Mouse (Mus musculus) v-Abl transformed pro-B cells (cell line): ENCODE results near the gene Nuak2.

Source experiments
- in situ Hi-C, 2 experiments: fragments of 400-800 bp; cut with MboI; formaldehyde crosslinking; loops; one replicate each; pipeline ENCODE4 v1.15.1; 2025; ENCODE audit not compliant: unreplicated experiment in 2 of 2

The Nuak2 gene

DNA sequence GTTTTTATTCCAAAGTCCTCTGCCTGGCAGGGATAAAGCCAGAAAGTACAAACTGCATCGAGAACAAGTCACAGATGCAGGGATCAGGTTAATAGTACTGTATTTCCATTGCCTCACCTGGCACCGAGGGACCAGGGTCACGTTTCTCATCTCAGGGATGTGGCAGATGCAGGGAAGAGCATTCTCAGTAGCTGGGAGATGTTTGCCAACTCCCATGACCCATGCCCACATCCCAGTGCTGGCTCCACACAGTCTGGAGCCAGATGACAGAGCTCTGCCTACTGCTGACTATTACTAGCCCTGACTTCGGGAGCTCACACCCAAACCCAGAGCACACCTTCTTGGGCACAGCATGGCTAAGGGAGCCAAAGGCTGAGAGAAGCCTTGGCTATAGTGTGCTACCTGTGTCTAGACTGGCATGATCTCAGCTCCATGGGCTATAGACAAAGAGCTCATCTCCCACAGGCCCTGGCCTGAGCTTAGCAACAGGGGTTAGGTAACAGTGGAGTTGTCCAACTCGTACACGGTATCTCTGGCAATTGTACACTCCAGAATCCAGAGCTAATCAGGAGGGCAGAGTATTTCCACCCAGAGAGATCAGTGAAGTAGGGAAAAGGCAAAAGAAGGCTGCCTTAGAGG is 57.1 kb downstream of the Nuak2 start:
- in situ Hi-C loops, result no loop called here

DNA sequence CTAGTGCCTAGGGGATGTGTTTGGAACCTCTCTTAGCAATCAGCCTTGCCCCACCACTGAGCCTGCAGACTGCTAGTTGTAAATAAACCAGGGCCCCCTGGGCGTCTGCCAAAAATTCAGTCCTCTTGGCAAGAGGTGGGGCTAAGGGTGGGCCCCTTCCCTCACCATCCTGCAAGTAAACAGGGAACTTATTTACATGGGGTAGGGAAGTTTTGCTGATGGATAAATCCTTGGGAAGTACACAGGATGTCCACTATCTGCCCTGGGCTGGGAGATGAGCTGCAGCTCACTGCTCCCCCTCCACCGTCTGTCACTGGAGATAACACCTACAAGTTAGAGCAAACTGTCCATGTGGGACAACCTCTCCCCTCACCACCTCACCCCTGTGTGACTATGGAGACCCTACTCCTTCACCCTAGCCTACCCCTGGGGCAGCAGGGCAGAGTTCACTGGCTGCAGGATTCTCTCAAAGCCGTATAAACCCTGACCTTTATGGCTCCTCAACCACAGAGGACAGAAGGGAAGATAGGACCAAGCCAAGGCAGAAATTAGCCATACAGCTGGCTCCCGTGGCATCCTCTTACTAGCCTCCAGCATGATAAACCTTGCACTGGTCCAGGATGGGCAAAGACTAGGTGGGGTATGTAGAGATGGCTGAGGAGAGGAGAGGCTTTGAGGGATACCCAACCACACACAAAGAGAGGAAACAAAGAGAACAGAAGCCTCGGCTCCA is 58.4 kb downstream of the Nuak2 start:
- in situ Hi-C loops, result no loop called here

DNA sequence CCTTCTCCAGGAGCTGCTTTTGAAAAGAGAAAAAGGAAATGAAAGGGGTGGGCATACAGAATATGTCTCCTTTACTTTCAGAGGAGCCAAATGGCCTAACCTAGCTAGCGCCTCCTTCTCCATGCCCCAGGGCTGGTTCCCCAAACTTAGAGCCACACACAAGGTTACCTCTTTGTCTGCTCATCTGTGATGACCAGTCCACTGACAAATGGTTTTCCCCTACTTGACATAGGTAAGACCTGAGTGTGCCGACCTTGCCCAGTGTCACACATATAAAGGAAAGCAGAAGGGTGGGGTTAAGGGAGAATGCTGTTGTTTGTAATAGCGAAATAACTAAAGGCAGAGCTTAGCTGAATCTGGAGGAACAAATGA is 58.9 kb downstream of the Nuak2 start:
- in situ Hi-C loops, result no loop called here

DNA sequence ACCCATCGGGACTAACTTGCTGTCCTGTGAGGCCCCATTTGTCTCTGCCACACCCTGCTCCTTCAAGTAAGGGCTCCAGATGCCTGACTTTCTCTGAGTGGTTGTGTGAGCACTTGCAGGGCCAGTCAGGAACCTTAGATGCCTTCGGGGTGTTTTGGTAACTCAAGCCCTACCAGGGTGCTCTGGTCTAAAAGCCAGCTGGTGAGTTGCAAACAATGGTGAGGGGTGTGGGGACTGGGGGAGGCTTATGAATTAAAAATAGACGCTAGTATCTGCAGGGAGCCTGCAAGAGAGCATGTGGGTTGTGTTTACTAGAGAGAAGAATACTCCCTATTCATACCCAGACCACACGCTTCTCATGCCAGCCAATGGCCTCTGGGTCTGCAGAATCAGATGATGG is 59.3 kb downstream of the Nuak2 start:
- in situ Hi-C loops, result no loop called here

DNA sequence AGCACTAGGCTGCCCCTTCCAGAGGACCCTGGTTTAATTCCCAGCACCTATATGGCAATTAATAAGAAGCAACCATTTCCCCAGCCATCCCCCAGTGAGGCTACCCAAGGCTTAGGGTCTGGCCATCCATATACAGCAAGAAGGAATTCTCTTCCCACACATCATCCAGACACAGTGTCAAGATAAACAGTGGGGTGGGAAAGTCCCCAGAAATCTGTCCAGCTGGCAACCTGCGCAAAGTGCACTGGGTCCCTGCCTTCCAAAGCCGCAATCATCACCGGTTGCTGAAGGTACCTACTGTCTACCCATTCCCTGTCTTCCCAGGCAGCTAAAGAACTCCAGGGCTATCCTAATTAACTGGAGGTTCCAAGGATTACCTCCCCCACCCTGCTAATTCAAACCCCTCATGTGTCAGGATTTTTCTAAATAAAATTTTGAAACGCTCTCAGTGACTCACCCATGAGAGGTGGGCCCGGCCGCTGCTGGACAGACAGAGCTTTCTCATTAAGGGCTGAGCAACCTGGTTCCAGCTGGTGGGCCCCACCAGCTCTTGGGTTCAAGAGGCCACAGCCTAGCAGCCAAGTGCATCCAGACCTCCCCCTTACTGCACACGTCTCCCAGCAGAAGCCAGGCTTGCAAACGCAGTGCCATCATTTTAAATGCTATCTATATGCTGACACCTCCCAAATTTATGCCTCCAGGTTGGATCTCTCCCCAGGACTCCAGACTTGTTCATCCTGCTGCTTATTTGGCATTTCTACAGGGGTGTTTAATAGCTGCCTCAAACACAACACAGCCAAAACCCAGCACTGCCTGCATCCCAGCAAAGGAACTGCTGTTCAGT is 60.5 kb downstream of the Nuak2 start:
- in situ Hi-C loops, result no loop called here

DNA sequence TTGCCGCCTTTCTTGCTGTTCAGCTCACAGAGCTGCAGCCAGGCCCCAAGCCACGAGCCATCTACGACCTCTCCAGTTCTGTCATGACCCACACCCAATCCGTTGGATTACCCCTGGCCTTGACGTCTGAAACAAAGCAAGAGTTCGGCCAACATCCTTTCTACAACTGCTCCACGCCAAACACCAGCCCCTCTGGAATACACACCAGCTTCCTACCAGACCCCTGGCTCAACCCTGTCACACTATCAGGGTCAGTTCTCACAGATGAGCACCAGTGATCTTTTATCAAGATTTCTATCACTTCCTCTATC is 61.1 kb downstream of the Nuak2 start:
- in situ Hi-C loops, result no loop called here

DNA sequence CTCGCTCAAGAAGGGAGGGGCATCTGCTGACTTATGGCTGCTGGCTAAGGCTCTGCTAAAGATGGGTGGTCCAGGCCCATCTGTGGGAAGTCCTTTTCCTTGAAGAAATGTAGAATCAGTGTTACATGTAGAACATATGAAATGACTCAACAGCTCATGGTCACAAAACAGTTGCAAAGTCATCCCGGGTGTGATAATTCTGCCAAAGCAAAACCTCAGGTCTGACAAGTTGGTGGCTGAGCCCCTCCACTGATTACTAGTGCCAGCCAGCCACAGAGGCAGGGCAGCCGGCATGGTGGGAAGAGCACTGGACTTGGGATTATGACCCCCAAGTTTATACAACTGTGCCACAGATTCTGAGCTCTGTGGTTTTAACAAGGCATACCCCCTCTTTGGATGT is 61.9 kb downstream of the Nuak2 start:
- in situ Hi-C loops, result no loop called here

DNA sequence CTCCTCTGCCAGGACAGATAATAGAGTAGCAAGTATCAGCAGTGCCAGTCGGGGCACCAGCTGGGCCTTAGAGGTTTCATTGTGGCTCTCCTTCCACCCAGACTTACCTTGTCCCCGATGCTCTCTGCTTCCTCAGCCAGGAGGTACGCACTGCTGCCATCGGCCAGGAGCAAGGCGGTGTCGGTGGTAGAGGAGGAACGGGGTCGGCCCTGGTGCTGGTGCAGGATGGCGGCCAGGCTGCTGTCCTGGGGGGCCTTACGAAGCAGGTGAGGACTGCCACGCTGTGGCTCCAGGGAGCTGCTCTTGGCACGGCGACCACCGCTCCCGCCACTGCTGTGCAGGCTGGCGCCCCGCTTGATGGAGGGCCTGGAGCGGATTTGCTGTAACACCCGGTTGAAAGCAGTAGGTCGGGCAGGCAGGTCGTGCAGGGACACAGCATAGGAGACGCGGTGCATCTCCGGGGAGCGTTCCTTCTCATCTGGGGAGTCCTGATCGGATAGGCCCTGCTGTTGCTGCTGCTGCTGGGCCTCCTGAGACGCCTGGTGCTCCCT is 64.7 kb downstream of the Nuak2 start:
- in situ Hi-C loops, result no loop called here

DNA sequence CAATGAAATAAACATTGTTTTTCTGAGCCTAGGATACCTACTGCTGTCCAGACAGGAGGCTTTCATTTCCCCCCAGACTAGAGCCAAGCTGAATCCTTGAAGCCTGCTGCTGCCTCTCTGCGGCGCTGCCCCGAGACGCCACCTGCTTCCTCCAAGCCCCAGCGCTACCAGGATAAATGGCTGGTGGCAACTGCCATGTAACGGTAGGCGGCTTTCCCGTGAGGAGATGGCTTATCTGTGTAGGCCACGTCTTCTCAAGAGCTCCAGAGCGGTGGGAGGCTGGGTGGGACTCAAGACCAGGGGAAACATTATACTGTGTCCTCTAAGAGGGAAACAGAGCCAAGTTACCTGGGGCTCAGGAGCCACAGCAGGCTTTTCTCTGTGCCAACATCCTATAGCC is 66.0 kb downstream of the Nuak2 start:
- in situ Hi-C loops, result no loop called here
